Mouse (Mus musculus): Measurements from ENCODE around the gene Snx19. TPM values are rescaled to one million over a fixed set of nuclear protein-coding genes. Genes with fewer than 3 reads are reported as not detected.

The Snx19 gene
- polyA plus RNA-seq (2015; fragmentation: Nextera tagmentation; extraction: Ambion mirVana), result 20.8 and 22.0 TPM in 2 replicates

- Histone ChIP-seq H3K27ac (no peak within 1 kb of the TSS; the same call in 1 of the 2 replicates), H3K36me3 (peaks cover 10% of the 10 kb centered on the region), H3K4me2 (replicated peaks) (peak within 1 kb of the TSS; percentile 84), H3K9me3 (no peaks in the 10 kb centered on the region), H3K27me3 (no peaks in the 10 kb centered on the region), H3K4me3 (peak within 1 kb of the TSS; percentile 80), H3K4me1 (peaks cover 38% of the 10 kb centered on the region), H3K9ac (peak within 1 kb of the TSS; percentile 91)
- ATAC-seq (ENCODE audit: low FRiP score, low read depth), result peak; percentile 94
- 3% methylated on average over 53 of the region's 53 CpGs for WGBS
Observed at GRCm38 (mm10) chr9:30426882-30427632, at the start of gene Snx19. TSS of gene Snx19 (plus strand) at chr9:30427108.

DNA sequence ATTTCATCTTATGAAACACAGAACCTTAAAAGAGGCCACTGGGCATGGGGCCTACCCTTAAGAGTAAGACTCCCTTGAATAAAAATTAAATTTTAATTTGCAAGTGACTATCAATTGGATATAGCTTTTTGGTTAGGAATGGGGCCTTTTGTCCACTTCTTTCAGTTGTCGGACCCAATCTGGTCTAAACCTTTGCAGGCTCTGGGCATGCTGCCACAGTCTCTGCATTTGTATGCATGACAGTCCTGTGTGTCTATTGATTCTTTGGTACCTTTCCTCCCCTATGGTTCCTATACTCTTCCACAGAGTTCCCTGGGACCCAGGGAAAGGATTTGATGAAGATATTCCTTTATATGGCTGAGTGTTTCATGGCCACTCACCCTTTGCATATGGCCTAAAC, 26.1 kb upstream of the Snx19 start:
- H3K36me3 ChIP-seq, result no peaks in the 10 kb centered on the region
- no peaks in the 10 kb centered on the region for H3K4me1 ChIP-seq
- H3K9me3 ChIP-seq, result no peaks in the 10 kb centered on the region
- no peaks in the 10 kb centered on the region for H3K27me3 ChIP-seq
- no peak for ATAC-seq (ENCODE audit: low FRiP score, low read depth)
- WGBS, result 97% methylated on average over 1 of the region's 1 CpGs
- no peak overlapping the region for H3K4me2 ChIP-seq (replicated peaks)
- no peak overlapping the region for H3K4me3 ChIP-seq
- no peak overlapping the region for H3K9ac ChIP-seq
- no peak overlapping the region for H3K27ac ChIP-seq

DNA sequence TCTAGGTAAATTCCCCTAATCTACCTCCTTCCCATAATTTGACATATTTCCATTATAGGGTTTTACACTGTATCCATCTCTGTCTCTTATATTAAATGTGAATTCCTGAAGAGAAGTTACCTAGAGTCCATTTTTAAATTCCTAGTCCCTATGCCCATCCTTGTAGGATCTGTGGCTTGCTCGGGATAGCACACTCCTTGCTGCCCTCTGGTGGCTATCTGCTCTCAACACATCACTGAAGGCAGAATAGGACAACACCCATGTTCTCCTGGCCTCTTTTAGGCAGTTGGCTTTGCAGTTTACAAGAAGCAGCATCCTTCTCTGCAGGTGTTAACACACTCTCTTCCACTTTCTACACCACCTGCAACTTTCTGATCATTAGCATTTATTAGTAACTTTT, 4.0 kb upstream of the Snx19 start:
- Histone ChIP-seq H3K9ac (no peak overlapping the region), H3K36me3 (no peaks in the 10 kb centered on the region), H3K4me3 (no peak overlapping the region), H3K27ac (no peak overlapping the region), H3K4me2 (replicated peaks) (no peak overlapping the region), H3K9me3 (no peaks in the 10 kb centered on the region), H3K27me3 (no peaks in the 10 kb centered on the region), H3K4me1 (peaks cover 6% of the 10 kb centered on the region)
- 5% methylated on average over 1 of the region's 1 CpGs for WGBS
- no peak for ATAC-seq (ENCODE audit: low FRiP score, low read depth)

DNA sequence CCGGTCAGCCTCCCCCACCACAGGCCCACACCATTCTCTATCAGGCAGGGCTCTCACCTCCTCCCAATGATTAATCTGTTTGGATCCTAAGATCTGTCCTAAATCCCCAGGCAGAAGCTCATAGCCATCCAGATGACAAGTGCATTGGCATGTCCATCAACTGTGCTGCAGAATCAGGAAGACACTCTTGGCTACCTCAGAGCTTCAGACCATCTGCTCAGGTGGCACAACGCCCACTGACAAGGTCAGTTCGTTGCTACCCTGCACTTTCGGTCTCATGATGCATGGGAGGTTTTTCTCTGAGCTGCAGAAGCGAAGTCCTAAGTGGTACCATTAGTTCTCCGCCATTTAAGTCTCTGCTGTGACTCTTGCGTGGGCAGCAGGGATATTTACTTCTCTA, 1.7 kb upstream of the Snx19 start:
- Histone ChIP-seq H3K27me3 (no peaks in the 10 kb centered on the region), H3K4me1 (peaks cover 29% of the 10 kb centered on the region), H3K27ac (no peak overlapping the region), H3K4me2 (replicated peaks) (no peak overlapping the region), H3K9me3 (no peaks in the 10 kb centered on the region), H3K9ac (no peak overlapping the region), H3K36me3 (peaks cover 9% of the 10 kb centered on the region), H3K4me3 (no peak overlapping the region)
- WGBS, result 91% methylated on average over 7 of the region's 7 CpGs
- ATAC-seq (ENCODE audit: low FRiP score, low read depth), result no peak

GRCm38 (mm10) chr9:30428231-30428630, 1.3 kb downstream of the Snx19 start:
- WGBS, result 91% methylated on average over 5 of the region's 5 CpGs

DNA sequence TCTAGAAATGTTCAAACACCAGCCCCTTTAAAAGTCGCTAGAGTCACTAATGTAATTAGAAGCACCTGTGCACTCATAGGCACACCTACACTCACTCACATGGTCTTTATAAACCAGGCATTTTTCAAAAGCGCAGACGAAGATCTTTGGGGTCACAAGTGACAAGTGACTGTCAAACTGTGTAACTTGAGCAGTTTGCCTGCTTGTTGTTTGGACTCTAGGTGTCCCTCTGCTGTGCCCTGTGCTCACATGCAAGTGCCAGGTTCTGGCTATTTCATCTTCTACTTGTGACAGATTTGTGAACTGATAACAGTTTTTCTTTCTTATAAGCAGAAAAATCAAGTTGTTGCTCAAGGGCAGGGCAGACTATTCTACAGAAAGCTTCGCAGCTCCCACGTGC, 3.5 kb downstream of the Snx19 start:
- H3K9ac ChIP-seq, result peak overlapping the region; percentile 43; the same call in 1 of the 2 replicates
- peak overlapping the region; percentile 40 for H3K4me2 ChIP-seq (replicated peaks)
- WGBS, result 46% methylated on average over 5 of the region's 5 CpGs

More at GRCm38 (mm10) chr9:30428231-30428630, 1.3 kb downstream of the Snx19 start:
- no peak for ATAC-seq (ENCODE audit: low FRiP score, low read depth)
- Histone ChIP-seq H3K4me3 (peak overlapping the region; percentile 80), H3K4me1 (peaks cover 38% of the 10 kb centered on the region), H3K9ac (peak overlapping the region; percentile 25; the same call in 1 of the 2 replicates), H3K36me3 (peaks cover 22% of the 10 kb centered on the region), H3K27me3 (no peaks in the 10 kb centered on the region), H3K9me3 (no peaks in the 10 kb centered on the region), H3K4me2 (replicated peaks) (peak overlapping the region; percentile 84), H3K27ac (no peak overlapping the region)

GRCm38 (mm10) chr9:30431909-30432308, 5.0 kb downstream of the Snx19 start:
- Histone ChIP-seq H3K4me2 (replicated peaks) (no peak overlapping the region), H3K27ac (no peak overlapping the region), H3K27me3 (no peaks in the 10 kb centered on the region), H3K4me1 (peaks cover 38% of the 10 kb centered on the region), H3K4me3 (no peak overlapping the region), H3K9ac (no peak overlapping the region), H3K36me3 (peaks cover 54% of the 10 kb centered on the region), H3K9me3 (no peaks in the 10 kb centered on the region)
- no peak for ATAC-seq (ENCODE audit: low FRiP score, low read depth)
- WGBS, result 95% methylated on average over 11 of the region's 11 CpGs

More for the DNA sequence above, 3.5 kb downstream of the Snx19 start:
- H3K27me3 ChIP-seq, result no peaks in the 10 kb centered on the region
- no peak for ATAC-seq (ENCODE audit: low FRiP score, low read depth)
- H3K27ac ChIP-seq, result no peak overlapping the region
- no peak overlapping the region for H3K4me3 ChIP-seq
- peaks cover 40% of the 10 kb centered on the region for H3K36me3 ChIP-seq
- peaks cover 38% of the 10 kb centered on the region for H3K4me1 ChIP-seq
- no peaks in the 10 kb centered on the region for H3K9me3 ChIP-seq

DNA sequence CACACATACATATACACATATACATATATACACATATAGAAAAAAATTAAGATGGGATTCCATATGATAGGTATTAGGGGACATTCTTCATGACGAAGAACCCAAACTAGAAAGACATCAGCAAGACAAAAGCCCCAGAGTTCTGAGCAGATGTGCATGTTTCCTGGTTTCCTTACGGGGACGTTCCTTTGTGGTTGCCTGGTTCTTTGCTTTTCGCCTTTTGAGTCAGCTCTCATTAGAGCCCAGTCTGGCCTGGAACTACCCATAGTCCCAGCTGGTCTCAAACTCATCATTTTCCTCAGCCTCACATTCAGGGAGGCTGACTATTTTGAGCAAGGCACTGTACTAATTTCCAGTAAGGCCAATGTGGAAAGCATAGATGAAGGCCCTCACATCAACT, 7.0 kb downstream of the Snx19 start:
- no peak overlapping the region for H3K4me2 ChIP-seq (replicated peaks)
- H3K9me3 ChIP-seq, result no peaks in the 10 kb centered on the region
- H3K36me3 ChIP-seq, result peaks cover 68% of the 10 kb centered on the region
- ATAC-seq (ENCODE audit: low FRiP score, low read depth), result no peak
- H3K27me3 ChIP-seq, result no peaks in the 10 kb centered on the region
- H3K4me3 ChIP-seq, result no peak overlapping the region
- peaks cover 22% of the 10 kb centered on the region for H3K4me1 ChIP-seq
- H3K9ac ChIP-seq, result no peak overlapping the region
- H3K27ac ChIP-seq, result no peak overlapping the region
- WGBS, result 96% methylated on average over 4 of the region's 4 CpGs

DNA sequence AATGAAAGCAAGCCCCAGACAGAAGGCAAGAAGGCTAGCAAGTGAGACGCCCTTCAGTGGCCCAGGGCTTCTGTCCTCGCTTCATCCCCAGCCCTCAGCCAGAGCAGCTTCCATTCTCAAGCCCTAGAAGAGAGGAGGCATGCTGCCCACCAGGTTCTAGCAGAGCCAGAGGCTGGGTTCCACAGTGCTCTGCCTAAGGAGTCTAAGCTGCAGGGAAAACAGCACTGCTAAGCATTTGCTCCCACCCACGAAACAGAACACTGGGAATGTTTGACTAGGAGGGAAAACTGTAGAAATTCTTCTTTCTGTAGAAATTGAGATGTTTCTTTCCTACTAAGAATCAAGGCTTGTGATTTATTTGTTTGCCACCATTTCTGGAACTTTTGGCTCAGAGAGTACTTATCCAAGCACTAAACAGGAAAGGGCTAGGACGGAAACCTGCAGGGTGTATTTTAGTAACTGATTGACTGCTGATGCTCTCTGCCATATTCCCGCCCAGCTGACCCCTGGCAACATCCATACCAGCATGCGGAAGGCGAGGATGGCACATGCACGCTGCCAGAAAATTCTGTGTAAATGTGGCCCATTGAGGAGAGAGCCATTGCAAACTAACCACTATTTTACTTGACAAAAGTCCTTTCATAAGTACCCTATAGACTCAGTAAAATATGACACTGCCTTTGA, 9.1 kb downstream of the Snx19 start:
- no peak for ATAC-seq (ENCODE audit: low FRiP score, low read depth)
- WGBS, result 92% methylated on average over 8 of the region's 8 CpGs
- H3K36me3 ChIP-seq, result peaks cover 85% of the 10 kb centered on the region
- no peaks in the 10 kb centered on the region for H3K9me3 ChIP-seq
- H3K27ac ChIP-seq, result no peak overlapping the region
- H3K4me2 ChIP-seq (replicated peaks), result no peak overlapping the region
- no peak overlapping the region for H3K4me3 ChIP-seq
- peaks cover under 1% of the 10 kb centered on the region for H3K4me1 ChIP-seq
- H3K9ac ChIP-seq, result no peak overlapping the region
- no peaks in the 10 kb centered on the region for H3K27me3 ChIP-seq

GRCm38 (mm10) chr9:30438505-30438904, 11.6 kb downstream of the Snx19 start:
- Histone ChIP-seq H3K4me2 (replicated peaks) (no peak overlapping the region), H3K27me3 (no peaks in the 10 kb centered on the region), H3K4me3 (no peak overlapping the region), H3K4me1 (no peaks in the 10 kb centered on the region), H3K36me3 (peaks cover 91% of the 10 kb centered on the region), H3K9me3 (no peaks in the 10 kb centered on the region), H3K9ac (no peak overlapping the region), H3K27ac (no peak overlapping the region)
- ATAC-seq (ENCODE audit: low FRiP score, low read depth), result no peak
- WGBS, result 60% methylated on average over 3 of the region's 3 CpGs

- WGBS, result 93% methylated on average over 2 of the region's 2 CpGs
- peaks cover 95% of the 10 kb centered on the region for H3K36me3 ChIP-seq
- H3K4me3 ChIP-seq, result no peak overlapping the region
- H3K4me1 ChIP-seq, result peaks cover 6% of the 10 kb centered on the region
- no peaks in the 10 kb centered on the region for H3K27me3 ChIP-seq
- H3K9ac ChIP-seq, result no peak overlapping the region
- H3K4me2 ChIP-seq (replicated peaks), result no peak overlapping the region
- no peak overlapping the region for H3K27ac ChIP-seq
- ATAC-seq (ENCODE audit: low FRiP score, low read depth), result no peak
- no peaks in the 10 kb centered on the region for H3K9me3 ChIP-seq
Observed at GRCm38 (mm10) chr9:30441761-30442160, 14.9 kb downstream of the Snx19 start.

GRCm38 (mm10) chr9:30445232-30446085, 18.6 kb downstream of the Snx19 start:
- no peak overlapping the region for H3K27ac ChIP-seq
- WGBS, result 71% methylated on average over 14 of the region's 14 CpGs
- no peak overlapping the region for H3K4me3 ChIP-seq
- no peaks in the 10 kb centered on the region for H3K27me3 ChIP-seq
- H3K9ac ChIP-seq, result no peak overlapping the region
- no peak overlapping the region for H3K4me2 ChIP-seq (replicated peaks)
- H3K9me3 ChIP-seq, result no peaks in the 10 kb centered on the region
- peaks cover 87% of the 10 kb centered on the region for H3K36me3 ChIP-seq
- 0 out of 2 replicates have a peak, but pooled peaks have one; percentile 8 for ATAC-seq (ENCODE audit: low FRiP score, low read depth)
- peaks cover 6% of the 10 kb centered on the region for H3K4me1 ChIP-seq

All from limb, embryonic 13.5 days (tissue).